Mouse (Mus musculus) midbrain, postnatal 0 days (tissue): ENCODE results near the gene Tmem63c. TPM values are rescaled to one million over a fixed set of nuclear protein-coding genes. Genes with fewer than 3 reads are reported as not detected.

Source experiments
- ATAC-seq: fragments of 200-750 bp; cut with Nextera tagmentation; 2 replicates; pipeline ENCODE4 v1.8.0; 2017; ENCODE audit warnings: moderate number of reproducible peaks, mild to moderate bottlenecking, moderate TSS enrichment, moderate library complexity; ENCODE audit not compliant: low FRiP score
- DNase-seq: peaks from one replicate; pipeline ENCODE4 v3.0.0-alpha.2; 2015; ENCODE audit warnings: low spot score
- H3K27ac ChIP-seq: fragments of 300-500 bp; sonication (generic); 2 replicates; pipeline ENCODE4 v1.5.1; 2014; ENCODE audit warnings: low read depth, mild to moderate bottlenecking, low read length, mixed read lengths
- H3K27me3 ChIP-seq: fragments of 300-500 bp; sonication (generic); 2 replicates; pipeline ENCODE4 v1.6.1; 2014; ENCODE audit warnings: low read length, control low read depth, mixed read lengths; ENCODE audit not compliant: insufficient read depth
- H3K36me3 ChIP-seq: fragments of 300-500 bp; sonication (generic); 2 replicates; pipeline ENCODE4 v1.6.1; 2014; ENCODE audit warnings: low read length, control low read depth, mixed read lengths; ENCODE audit not compliant: insufficient read depth
- H3K4me1 ChIP-seq: fragments of 300-500 bp; sonication (generic); 2 replicates; pipeline ENCODE4 v1.6.1; 2014; ENCODE audit warnings: mild to moderate bottlenecking, control low read depth, antibody characterized with exemption, low read length, mixed read lengths; ENCODE audit not compliant: insufficient read depth
- H3K4me2 ChIP-seq: fragments of 300-500 bp; sonication (generic); 2 replicates; pipeline ENCODE4 v1.6.1; 2014; ENCODE audit warnings: low read depth, mild to moderate bottlenecking, low read length, mixed read lengths; ENCODE audit not compliant: poor library complexity, severe bottlenecking
- H3K4me3 ChIP-seq: fragments of 300-500 bp; sonication (generic); 2 replicates; pipeline ENCODE4 v1.5.1; 2014; ENCODE audit warnings: low read depth, mild to moderate bottlenecking, low read length, moderate library complexity
- H3K9ac ChIP-seq: fragments of 300-500 bp; sonication (generic); replicated peaks from 2 replicates; pipeline ENCODE4 v1.6.1; 2014; ENCODE audit warnings: mild to moderate bottlenecking, low read length, moderate library complexity, mixed read lengths; ENCODE audit not compliant: poor library complexity, severe bottlenecking
- H3K9me3 ChIP-seq: fragments of 300-500 bp; sonication (generic); 2 replicates; pipeline ENCODE4 v1.6.1; 2016; ENCODE audit warnings: low read length, control low read depth
- CTCF ChIP-seq: IDR thresholded peaks from 2 replicates; pipeline ENCODE4 v1.5.1; 2016; ENCODE audit warnings: antibody characterized with exemption, mild to moderate bottlenecking
- WGBS: fragments of 180-500 bp; shearing (Covaris S2); extraction: QIAGEN DNeasy Blood & Tissue Kit; methylation state at CpG from one replicate; pipeline ENCODE4 v1.1.7; 2014; 5-methylcytosine and 5-hydroxymethylcytosine counted together
- polyA plus RNA-seq: library from polyadenylated mRNA; unstranded; fragments of >200 nt; fragmentation: Nextera tagmentation; extraction: Ambion mirVana; gene quantifications from 2 replicates; pipeline ENCODE4 v1.2.1, GENCODE M21; 2015
- total RNA-seq: library from RNA; depleted of rRNA; stranded (reverse); fragments of >200 nt; gene quantifications from 2 replicates; pipeline ENCODE4 v1.2.3, GENCODE M21; 2014

Tmem63c gene
- total and polyA plus RNA-seq, 2 experiments from 2014 or later: 10.7 to 30.1 TPM

GRCm38 (mm10) chr12:86977833-86978232, 43.3 kb upstream of the Tmem63c start:
- Histone ChIP-seq H3K27ac (no peak overlapping the region), H3K4me2 (no peak overlapping the region), H3K9me3 (no peaks in the 10 kb centered on the region), H3K4me1 (peaks cover 9% of the 10 kb centered on the region), H3K4me3 (no peak overlapping the region), H3K36me3 (no peaks in the 10 kb centered on the region), H3K9ac (no peak overlapping the region), H3K27me3 (no peaks in the 10 kb centered on the region)
- ATAC-seq: no peak
- no peak for DNase-seq
- 28% methylated on average over 15 of the region's 15 CpGs for WGBS
- TF ChIP-seq CTCF: no peak

GRCm38 (mm10) chr12:86981180-86981579, 40.0 kb upstream of the Tmem63c start:
- peak; percentile 50 for DNase-seq
- TF ChIP-seq CTCF: peak; percentile 65

GRCm38 (mm10) chr12:86983470-86984193, 37.5 kb upstream of the Tmem63c start:
- no peak for TF ChIP-seq CTCF

More at GRCm38 (mm10) chr12:86981180-86981579, 40.0 kb upstream of the Tmem63c start:
- ATAC-seq: no peak
- no peak overlapping the region for H3K4me3 ChIP-seq
- WGBS: 31% methylated on average over 9 of the region's 9 CpGs
- no peak overlapping the region for H3K27ac ChIP-seq
- no peaks in the 10 kb centered on the region for H3K9me3 ChIP-seq
- H3K4me1 ChIP-seq: peaks cover 9% of the 10 kb centered on the region; the same call in 1 of the 2 replicates
- no peaks in the 10 kb centered on the region for H3K36me3 ChIP-seq
- no peak overlapping the region for H3K9ac ChIP-seq
- H3K4me2 ChIP-seq: no peak overlapping the region
- H3K27me3 ChIP-seq: no peaks in the 10 kb centered on the region

GRCm38 (mm10) chr12:86984194-86984555, 37.0 kb upstream of the Tmem63c start:
- DNase-seq (peak; percentile 42), ATAC-seq (no peak)
- Histone ChIP-seq H3K9ac (no peak overlapping the region), H3K4me2 (peak overlapping the region; percentile 40; the same call in 1 of the 2 replicates), H3K27ac (no peak overlapping the region), H3K36me3 (peaks cover 3% of the 10 kb centered on the region; the same call in 1 of the 2 replicates), H3K9me3 (no peaks in the 10 kb centered on the region), H3K4me3 (no peak overlapping the region), H3K27me3 (peaks cover 7% of the 10 kb centered on the region; the same call in 1 of the 2 replicates), H3K4me1 (peaks cover 12% of the 10 kb centered on the region; the same call in 1 of the 2 replicates)
- TF ChIP-seq CTCF: no peak
- WGBS: 4% methylated on average over 6 of the region's 6 CpGs

More at GRCm38 (mm10) chr12:86983470-86984193, 37.5 kb upstream of the Tmem63c start:
- Histone ChIP-seq H3K4me3 (0 out of 2 replicates have a peak overlapping the region, but pooled peaks have one; percentile 3), H3K27me3 (peaks cover 5% of the 10 kb centered on the region; the same call in 1 of the 2 replicates), H3K36me3 (peaks cover 3% of the 10 kb centered on the region; the same call in 1 of the 2 replicates), H3K9me3 (no peaks in the 10 kb centered on the region), H3K27ac (peak overlapping the region; percentile 47; the same call in 1 of the 2 replicates), H3K9ac (no peak overlapping the region; the same call in 1 of the 2 replicates), H3K4me2 (peak overlapping the region; percentile 40), H3K4me1 (peaks cover 7% of the 10 kb centered on the region; the same call in 1 of the 2 replicates)
- 4% methylated on average over 28 of the region's 28 CpGs for WGBS
- ATAC-seq (peak; percentile 70), DNase-seq (peak; percentile 78)

- ATAC-seq (no peak), DNase-seq (no peak)
- TF ChIP-seq CTCF: no peak
- no peak overlapping the region for H3K27ac ChIP-seq
- H3K27me3 ChIP-seq: peaks cover 7% of the 10 kb centered on the region; the same call in 1 of the 2 replicates
- no peak overlapping the region for H3K4me3 ChIP-seq
- H3K4me1 ChIP-seq: peaks cover 19% of the 10 kb centered on the region; the same call in 1 of the 2 replicates
- peaks cover 3% of the 10 kb centered on the region; the same call in 1 of the 2 replicates for H3K36me3 ChIP-seq
- WGBS: 76% methylated on average over 4 of the region's 4 CpGs
- H3K9ac ChIP-seq: no peak overlapping the region
- H3K4me2 ChIP-seq: no peak overlapping the region
- no peaks in the 10 kb centered on the region for H3K9me3 ChIP-seq
Measured at GRCm38 (mm10) chr12:86986562-86986961, 34.6 kb upstream of the Tmem63c start.

- Histone ChIP-seq H3K4me1 (peaks cover 31% of the 10 kb centered on the region), H3K36me3 (peaks cover 3% of the 10 kb centered on the region; the same call in 1 of the 2 replicates), H3K9me3 (no peaks in the 10 kb centered on the region), H3K27me3 (peaks cover 7% of the 10 kb centered on the region; the same call in 1 of the 2 replicates), H3K9ac (no peak overlapping the region), H3K4me2 (peak overlapping the region; percentile 90; the same call in 1 of the 2 replicates), H3K4me3 (no peak overlapping the region), H3K27ac (no peak overlapping the region)
- no peak for TF ChIP-seq CTCF
- WGBS: 52% methylated on average over 16 of the region's 16 CpGs
- DNase-seq: no peak
- ATAC-seq: no peak
Measured at GRCm38 (mm10) chr12:86988227-86988626, 32.9 kb upstream of the Tmem63c start.
